Mouse (Mus musculus): ENCODE results near the gene H6pd. TPM values are rescaled to one million over a fixed set of nuclear protein-coding genes. Genes with fewer than 3 reads are reported as not detected.

Gene H6pd
- polyA plus RNA-seq, 1 experiment from 2014 or later, result 3.7 TPM

DNA sequence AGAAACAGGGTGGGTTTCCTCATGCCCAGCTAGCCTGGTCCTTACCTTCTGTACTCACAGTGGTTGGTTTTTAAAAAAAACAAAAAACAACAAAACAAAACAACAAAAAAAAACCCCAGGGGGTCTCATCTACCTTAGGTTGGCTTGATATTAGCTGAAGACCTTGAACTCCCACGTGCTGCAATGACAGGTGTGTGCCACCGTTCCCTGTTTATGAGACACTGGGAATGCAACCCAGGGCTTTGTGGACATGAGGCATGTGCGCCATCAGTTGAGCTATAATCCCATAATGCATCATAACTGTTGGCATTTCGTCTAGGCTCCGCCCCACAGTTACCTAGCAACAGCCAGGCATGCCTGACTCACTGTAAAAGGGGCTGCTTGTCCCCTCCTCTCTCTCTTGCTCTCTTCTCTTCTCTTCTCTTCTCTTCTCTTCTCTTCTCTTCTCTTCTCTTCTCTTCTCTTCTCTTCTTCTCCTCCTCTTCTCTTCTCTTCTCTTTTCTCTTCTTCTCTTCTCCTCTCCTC, 33.0 kb downstream of the H6pd start:
- Histone ChIP-seq H3K36me3 (no peaks in the 10 kb centered on the region), H3K4me1 (peaks cover 12% of the 10 kb centered on the region), H3K9me3 (replicated peaks) (no peaks in the 10 kb centered on the region), H3K27ac (replicated peaks) (no peak overlapping the region), H3K4me3 (no peak overlapping the region), H3K27me3 (ENCODE audit: low read depth, poor library complexity, severe bottlenecking) (peaks cover 31% of the 10 kb centered on the region)
- WGBS, result 75% methylated on average over 5 of the region's 5 CpGs
- no peak for DNase-seq (ENCODE audit: low spot score)

DNA sequence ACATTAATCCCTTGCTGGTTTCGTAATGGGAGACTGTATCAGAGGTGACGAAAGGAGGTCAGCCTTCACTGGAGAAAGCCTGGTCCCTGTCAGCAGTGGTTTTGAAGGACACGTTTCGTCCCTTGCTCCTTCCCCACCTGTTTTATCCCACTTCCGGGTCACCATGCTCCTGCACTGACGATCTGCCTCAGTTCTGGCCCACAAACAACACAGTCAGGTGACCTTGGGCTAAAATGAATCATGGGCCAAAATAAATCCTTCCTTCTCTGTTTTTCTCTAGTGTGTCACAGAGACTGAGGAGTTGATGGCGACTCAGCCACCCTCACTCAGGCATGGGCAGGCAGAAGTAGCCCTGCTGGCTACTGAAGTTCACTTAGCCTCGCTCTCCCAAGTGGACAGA, 33.5 kb downstream of the H6pd start:
- Histone ChIP-seq H3K4me1 (peaks cover 12% of the 10 kb centered on the region), H3K27ac (replicated peaks) (no peak overlapping the region), H3K9me3 (replicated peaks) (no peaks in the 10 kb centered on the region), H3K4me3 (no peak overlapping the region), H3K36me3 (no peaks in the 10 kb centered on the region), H3K27me3 (ENCODE audit: low read depth, poor library complexity, severe bottlenecking) (peaks cover 32% of the 10 kb centered on the region)
- 75% methylated on average over 8 of the region's 8 CpGs for WGBS
- DNase-seq (ENCODE audit: low spot score), result no peak

DNA sequence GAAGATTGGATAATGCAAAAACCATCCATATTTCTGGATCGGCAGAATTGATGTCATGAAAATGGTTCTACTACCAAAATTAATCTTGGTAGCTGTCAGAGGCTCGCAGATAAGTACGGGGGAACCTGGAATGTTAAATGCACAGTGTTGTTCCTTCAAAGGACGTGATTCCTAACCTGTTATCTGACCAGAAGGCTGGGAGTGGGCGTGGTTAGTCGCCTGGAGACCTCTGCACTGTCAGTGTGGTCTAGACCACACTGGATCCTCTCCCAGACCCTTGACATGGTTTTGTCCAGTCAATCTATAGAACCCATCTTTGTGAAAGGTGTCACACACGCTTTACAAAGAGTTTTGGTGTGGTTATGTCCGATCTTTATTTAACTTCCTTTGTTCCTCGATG, 37.4 kb downstream of the H6pd start:
- no peaks in the 10 kb centered on the region for H3K9me3 ChIP-seq (replicated peaks)
- 81% methylated on average over 9 of the region's 9 CpGs for WGBS
- no peak overlapping the region for H3K27ac ChIP-seq (replicated peaks)
- H3K27me3 ChIP-seq (ENCODE audit: low read depth, poor library complexity, severe bottlenecking), result peaks cover 27% of the 10 kb centered on the region
- no peak overlapping the region for H3K4me3 ChIP-seq
- H3K36me3 ChIP-seq, result no peaks in the 10 kb centered on the region
- no peak for DNase-seq (ENCODE audit: low spot score)
- H3K4me1 ChIP-seq, result peaks cover 6% of the 10 kb centered on the region

GRCm38 (mm10) chr4:149968526-149968925, 40.3 kb downstream of the H6pd start:
- Histone ChIP-seq H3K4me1 (no peaks in the 10 kb centered on the region; the same call in 1 of the 2 replicates), H3K36me3 (no peaks in the 10 kb centered on the region), H3K4me3 (no peak overlapping the region), H3K9me3 (replicated peaks) (no peaks in the 10 kb centered on the region), H3K27ac (replicated peaks) (no peak overlapping the region), H3K27me3 (ENCODE audit: low read depth, poor library complexity, severe bottlenecking) (peaks cover 38% of the 10 kb centered on the region)
- DNase-seq (ENCODE audit: low spot score), result no peak
- 57% methylated on average over 6 of the region's 6 CpGs for WGBS

DNA sequence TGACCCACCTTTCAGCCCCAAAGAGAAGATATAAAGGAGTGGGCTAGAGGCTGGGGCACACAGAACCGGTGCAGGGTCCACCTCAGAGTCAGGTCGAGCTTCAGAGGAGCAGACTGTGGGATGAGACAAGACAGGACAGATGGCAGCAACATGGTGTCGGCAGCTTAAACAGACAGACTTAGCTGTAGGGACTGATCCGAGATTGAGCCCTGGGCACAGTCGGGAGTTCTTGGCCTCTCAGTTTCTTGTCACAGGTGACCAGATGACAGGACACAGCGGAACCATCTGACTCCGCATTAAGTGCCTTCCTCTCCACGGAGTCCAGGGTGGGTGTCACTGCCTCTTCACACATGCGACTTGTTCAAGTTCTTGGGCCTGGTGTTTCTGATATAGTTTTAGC, 41.9 kb downstream of the H6pd start:
- DNase-seq (ENCODE audit: low spot score), result no peak
- H3K4me1 ChIP-seq, result no peaks in the 10 kb centered on the region; the same call in 1 of the 2 replicates
- H3K4me3 ChIP-seq, result no peak overlapping the region
- peaks cover 38% of the 10 kb centered on the region for H3K27me3 ChIP-seq (ENCODE audit: low read depth, poor library complexity, severe bottlenecking)
- 92% methylated on average over 9 of the region's 9 CpGs for WGBS
- H3K9me3 ChIP-seq (replicated peaks), result no peaks in the 10 kb centered on the region
- no peak overlapping the region for H3K27ac ChIP-seq (replicated peaks)
- H3K36me3 ChIP-seq, result no peaks in the 10 kb centered on the region

- 87% methylated on average over 5 of the region's 5 CpGs for WGBS
- no peak overlapping the region for H3K27ac ChIP-seq (replicated peaks)
- H3K9me3 ChIP-seq (replicated peaks), result no peaks in the 10 kb centered on the region
- no peaks in the 10 kb centered on the region for H3K36me3 ChIP-seq
- H3K27me3 ChIP-seq (ENCODE audit: low read depth, poor library complexity, severe bottlenecking), result peaks cover 38% of the 10 kb centered on the region
- no peak overlapping the region for H3K4me3 ChIP-seq
- no peaks in the 10 kb centered on the region; the same call in 1 of the 2 replicates for H3K4me1 ChIP-seq
- no peak for DNase-seq (ENCODE audit: low spot score)
Observed at GRCm38 (mm10) chr4:149966252-149966651, 42.6 kb downstream of the H6pd start.

GRCm38 (mm10) chr4:149965672-149966071, 43.2 kb downstream of the H6pd start:
- no peak overlapping the region for H3K27ac ChIP-seq (replicated peaks)
- H3K36me3 ChIP-seq, result no peaks in the 10 kb centered on the region
- H3K4me1 ChIP-seq, result no peaks in the 10 kb centered on the region
- WGBS, result 77% methylated on average over 6 of the region's 6 CpGs
- H3K9me3 ChIP-seq (replicated peaks), result no peaks in the 10 kb centered on the region
- H3K4me3 ChIP-seq, result no peak overlapping the region
- peaks cover 34% of the 10 kb centered on the region for H3K27me3 ChIP-seq (ENCODE audit: low read depth, poor library complexity, severe bottlenecking)
- DNase-seq (ENCODE audit: low spot score), result no peak

DNA sequence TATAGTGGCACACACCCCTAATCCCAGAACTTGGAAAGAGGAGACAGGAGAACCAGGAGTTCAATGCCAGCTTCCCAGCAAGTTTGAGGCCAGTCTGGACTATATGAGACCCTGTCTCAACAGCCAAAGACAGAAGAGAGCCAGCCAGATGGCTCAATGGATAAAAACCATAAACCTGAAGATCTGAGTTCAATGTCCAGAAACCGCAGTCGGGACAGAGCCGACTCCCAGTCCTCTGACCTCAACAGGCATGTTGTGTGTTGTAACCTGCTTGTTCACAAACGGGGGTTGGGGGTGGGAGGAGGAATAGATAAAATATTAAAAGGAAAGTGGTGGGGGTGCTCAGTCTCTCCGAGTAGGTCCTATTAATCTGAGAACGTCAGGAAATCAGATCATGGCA, 43.6 kb downstream of the H6pd start:
- no peaks in the 10 kb centered on the region for H3K9me3 ChIP-seq (replicated peaks)
- 75% methylated on average over 6 of the region's 6 CpGs for WGBS

DNA sequence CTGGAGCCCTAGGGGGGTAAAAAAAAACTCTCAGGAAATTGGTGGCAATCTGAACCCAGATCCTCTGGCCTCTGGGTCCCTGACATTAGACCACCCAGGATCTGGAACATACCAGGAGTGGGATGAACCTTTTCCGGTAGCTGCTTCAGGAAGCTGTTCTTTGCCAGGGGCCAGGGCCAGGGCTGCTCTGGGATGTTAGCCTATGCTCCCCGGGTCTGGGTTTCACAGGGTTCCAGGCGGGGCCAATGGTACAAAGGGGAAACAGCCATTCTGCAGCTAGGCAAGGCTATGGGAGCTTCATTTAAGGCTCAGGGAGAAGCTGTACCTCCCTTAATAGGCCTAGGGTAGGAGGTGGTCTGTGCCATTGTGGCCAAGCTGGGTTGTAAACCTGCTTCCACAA, 44.1 kb downstream of the H6pd start:
- peaks cover 26% of the 10 kb centered on the region for H3K27me3 ChIP-seq (ENCODE audit: low read depth, poor library complexity, severe bottlenecking)
- no peak for DNase-seq (ENCODE audit: low spot score)
- H3K36me3 ChIP-seq, result no peaks in the 10 kb centered on the region
- no peak overlapping the region for H3K27ac ChIP-seq (replicated peaks)
- H3K4me3 ChIP-seq, result no peak overlapping the region
- H3K4me1 ChIP-seq, result peaks cover 4% of the 10 kb centered on the region; the same call in 1 of the 2 replicates
- 61% methylated on average over 3 of the region's 3 CpGs for WGBS
- H3K9me3 ChIP-seq (replicated peaks), result no peaks in the 10 kb centered on the region

More for the DNA sequence above, 43.6 kb downstream of the H6pd start:
- H3K4me3 ChIP-seq, result no peak overlapping the region
- no peaks in the 10 kb centered on the region for H3K4me1 ChIP-seq
- H3K27me3 ChIP-seq (ENCODE audit: low read depth, poor library complexity, severe bottlenecking), result peaks cover 30% of the 10 kb centered on the region
- no peak overlapping the region for H3K27ac ChIP-seq (replicated peaks)
- DNase-seq (ENCODE audit: low spot score), result no peak
- no peaks in the 10 kb centered on the region for H3K36me3 ChIP-seq

- Histone ChIP-seq H3K4me1 (peaks cover 6% of the 10 kb centered on the region; the same call in 1 of the 2 replicates), H3K9me3 (replicated peaks) (no peaks in the 10 kb centered on the region), H3K36me3 (no peaks in the 10 kb centered on the region), H3K27me3 (ENCODE audit: low read depth, poor library complexity, severe bottlenecking) (peaks cover 21% of the 10 kb centered on the region; the same call in 1 of the 2 replicates), H3K4me3 (no peak overlapping the region), H3K27ac (replicated peaks) (no peak overlapping the region)
- no peak for DNase-seq (ENCODE audit: low spot score)
- whole genome bisulfite sequencing, result 83% methylated on average over 8 of the region's 8 CpGs
Observed at GRCm38 (mm10) chr4:149964285-149964684, 44.5 kb downstream of the H6pd start.

DNA sequence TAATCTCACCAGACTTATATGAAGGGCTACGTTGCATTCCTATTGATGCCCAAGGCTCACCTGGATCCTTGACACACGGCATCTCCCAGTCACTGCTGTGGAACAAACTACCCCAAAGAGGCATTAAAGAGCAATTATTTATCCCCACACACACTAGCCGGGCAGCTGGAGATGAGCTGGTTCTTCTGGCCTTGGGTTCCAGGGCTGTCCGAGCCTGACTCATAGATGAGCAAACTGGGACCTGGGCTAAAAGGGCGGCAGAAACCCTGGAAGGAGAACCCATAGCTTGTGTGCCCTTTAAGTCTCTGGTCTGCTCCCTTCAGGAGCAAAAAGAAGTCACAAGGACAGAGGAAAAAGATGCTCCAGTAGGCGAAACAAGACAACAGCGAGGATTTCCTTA, 48.4 kb downstream of the H6pd start:
- DNase-seq (ENCODE audit: low spot score), result no peak
- H3K36me3 ChIP-seq, result no peaks in the 10 kb centered on the region
- H3K27me3 ChIP-seq (ENCODE audit: low read depth, poor library complexity, severe bottlenecking), result peaks cover 27% of the 10 kb centered on the region
- no peak overlapping the region for H3K4me3 ChIP-seq
- no peak overlapping the region for H3K27ac ChIP-seq (replicated peaks)
- H3K4me1 ChIP-seq, result peaks cover 11% of the 10 kb centered on the region
- H3K9me3 ChIP-seq (replicated peaks), result no peaks in the 10 kb centered on the region
- WGBS, result 89% methylated on average over 7 of the region's 7 CpGs

DNA sequence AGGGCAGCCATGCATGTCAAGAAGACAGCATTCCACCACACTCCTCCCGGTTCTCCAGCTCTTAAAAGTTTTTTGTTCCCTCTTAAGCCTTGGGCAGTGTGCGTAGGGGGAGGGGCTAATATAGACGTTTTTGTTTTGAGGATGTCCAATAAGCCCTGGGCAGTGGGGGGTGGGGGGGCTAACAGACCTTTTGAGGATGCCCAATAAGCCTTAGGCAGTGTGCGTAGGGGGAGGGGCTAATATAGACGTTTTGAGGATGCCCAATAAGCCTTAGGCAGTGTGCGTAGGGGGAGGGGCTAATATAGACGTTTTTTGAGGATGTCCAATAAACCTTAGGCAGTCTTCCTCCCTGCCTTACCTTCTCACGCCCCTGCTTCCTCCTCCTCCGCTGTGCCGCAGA, 49.0 kb downstream of the H6pd start:
- 55% methylated on average over 10 of the region's 10 CpGs for WGBS
- peaks cover 16% of the 10 kb centered on the region for H3K4me1 ChIP-seq
- DNase-seq (ENCODE audit: low spot score), result no peak
- H3K27ac ChIP-seq (replicated peaks), result no peak overlapping the region
- H3K9me3 ChIP-seq (replicated peaks), result no peaks in the 10 kb centered on the region
- H3K4me3 ChIP-seq, result no peak overlapping the region
- no peaks in the 10 kb centered on the region for H3K36me3 ChIP-seq
- peaks cover 33% of the 10 kb centered on the region for H3K27me3 ChIP-seq (ENCODE audit: low read depth, poor library complexity, severe bottlenecking)

DNA sequence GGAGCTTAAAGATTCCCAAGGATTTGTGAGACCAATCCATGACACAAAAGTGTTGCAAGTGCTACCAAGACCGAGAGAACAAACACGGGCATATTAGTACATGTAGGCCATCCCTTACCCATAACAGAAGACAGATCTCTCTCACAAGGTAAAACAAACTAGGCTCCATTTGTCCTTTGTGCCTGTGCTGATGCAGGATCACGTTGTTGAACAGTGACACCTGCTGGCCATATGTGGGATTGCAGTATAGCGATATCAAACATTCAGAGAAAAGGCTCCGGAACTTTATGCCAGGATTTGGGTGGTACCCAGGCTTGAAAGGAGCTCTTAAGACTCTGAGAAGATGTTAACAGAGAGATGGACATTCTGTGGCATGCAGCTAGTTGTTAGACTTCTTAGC, 50.3 kb downstream of the H6pd start:
- no peaks in the 10 kb centered on the region for H3K9me3 ChIP-seq (replicated peaks)
- peaks cover 46% of the 10 kb centered on the region for H3K27me3 ChIP-seq (ENCODE audit: low read depth, poor library complexity, severe bottlenecking)
- no peak overlapping the region for H3K4me3 ChIP-seq
- peak; percentile 81 for DNase-seq (ENCODE audit: low spot score)
- H3K27ac ChIP-seq (replicated peaks), result no peak overlapping the region
- peaks cover 29% of the 10 kb centered on the region for H3K4me1 ChIP-seq
- no peaks in the 10 kb centered on the region for H3K36me3 ChIP-seq
- WGBS, result 6% methylated on average over 5 of the region's 5 CpGs

DNA sequence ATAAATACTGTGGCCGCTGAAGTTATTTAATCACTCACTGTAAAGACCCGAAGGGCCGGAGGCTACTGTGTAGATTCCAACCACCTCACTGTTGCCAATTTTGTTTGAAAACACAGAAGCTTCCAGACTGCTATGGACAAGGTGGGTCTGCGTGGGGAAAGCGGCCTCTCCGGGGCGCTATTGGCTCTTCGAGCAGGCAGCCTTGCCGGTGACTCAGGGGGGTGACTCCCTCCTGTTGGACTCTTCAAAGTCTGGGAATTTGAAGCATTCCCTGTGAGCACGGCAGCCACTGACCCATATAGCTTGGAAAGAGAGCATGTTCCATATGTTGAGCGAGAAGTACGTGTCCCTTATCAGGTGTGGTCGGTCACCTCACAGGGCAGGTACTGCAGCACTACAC, 52.8 kb downstream of the H6pd start:
- DNase-seq (ENCODE audit: low spot score), result no peak
- H3K4me3 ChIP-seq, result no peak overlapping the region
- no peak overlapping the region for H3K27ac ChIP-seq (replicated peaks)
- H3K27me3 ChIP-seq (ENCODE audit: low read depth, poor library complexity, severe bottlenecking), result peaks cover 71% of the 10 kb centered on the region
- no peaks in the 10 kb centered on the region for H3K36me3 ChIP-seq
- peaks cover 30% of the 10 kb centered on the region for H3K4me1 ChIP-seq
- WGBS, result 52% methylated on average over 13 of the region's 13 CpGs
- no peaks in the 10 kb centered on the region for H3K9me3 ChIP-seq (replicated peaks)
